Mouse (Mus musculus): ENCODE measurements at regions not wholly inside any gene's neighbourhood (a gene's known extent, or its start where the extent isn't known, plus 50 kb on each side); places are given as distances from the start of the nearest gene placed in this dataset.

DNA sequence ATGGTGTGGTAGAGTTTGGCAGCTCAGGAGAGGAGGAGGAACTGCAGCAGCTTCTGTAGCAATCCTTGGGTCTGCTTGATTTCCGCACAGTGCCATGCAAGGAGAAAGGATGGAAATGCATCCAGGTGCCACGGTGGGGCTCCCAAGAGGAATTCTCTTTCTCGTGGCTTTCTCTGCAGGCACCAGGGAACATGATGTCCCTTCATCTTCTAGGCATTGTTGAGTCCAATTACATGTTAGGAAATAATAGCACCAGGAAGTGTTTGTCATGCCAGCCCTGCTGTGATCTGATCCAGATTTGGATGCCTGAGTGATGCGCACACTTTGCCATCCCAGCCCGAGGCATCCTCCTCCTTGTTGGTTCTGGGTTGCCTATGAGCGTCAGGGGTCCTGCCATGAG is 72.6 kb upstream of the Agap1 start:
- DNase-seq (ENCODE audit: low spot score in 2 of 2), result no peak

DNA sequence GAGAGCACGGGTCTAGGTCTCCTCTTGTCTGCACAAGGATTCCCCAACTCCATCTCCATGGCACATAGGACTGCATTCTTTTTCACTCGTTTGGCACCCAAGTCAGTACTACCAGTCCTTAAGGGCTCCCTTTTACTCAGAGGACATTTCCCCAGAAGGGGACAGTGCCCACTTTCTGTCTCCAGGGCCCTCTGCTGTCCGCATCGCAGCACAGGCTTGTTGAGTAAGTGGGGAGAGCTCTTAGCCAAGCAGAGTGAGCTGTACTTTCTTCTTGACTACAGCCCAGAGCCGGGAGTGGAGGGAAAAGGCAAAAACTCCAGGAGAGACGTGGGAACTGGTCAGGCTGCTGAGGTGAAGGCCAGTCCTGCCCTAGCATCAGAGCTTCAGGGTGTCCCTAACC is 69.5 kb upstream of the Agap1 start:
- DNase-seq (ENCODE audit: low spot score in 2 of 2), result peak in 1 of 2 experiments; percentile 44

DNA sequence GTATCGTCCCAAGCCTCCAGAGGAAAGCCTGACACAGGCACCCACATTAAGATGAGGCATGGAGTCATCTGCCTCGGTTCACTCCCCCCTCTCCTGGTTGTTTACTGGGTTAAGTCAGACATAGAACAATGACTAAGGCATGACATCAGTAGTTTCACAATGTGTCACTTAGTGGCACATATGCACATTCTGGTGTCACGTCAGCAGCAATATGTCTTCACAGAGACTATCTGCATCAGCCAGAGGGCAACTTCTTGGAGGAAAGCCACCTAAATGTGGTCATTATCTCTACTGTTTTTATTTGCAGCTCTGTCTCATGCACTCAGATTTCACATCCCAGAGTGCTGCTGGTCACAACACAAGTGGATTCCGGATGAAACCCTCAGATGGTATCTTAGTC is 61.9 kb upstream of the Agap1 start:
- DNase-seq (ENCODE audit: low spot score in 2 of 2), result no peak

DNA sequence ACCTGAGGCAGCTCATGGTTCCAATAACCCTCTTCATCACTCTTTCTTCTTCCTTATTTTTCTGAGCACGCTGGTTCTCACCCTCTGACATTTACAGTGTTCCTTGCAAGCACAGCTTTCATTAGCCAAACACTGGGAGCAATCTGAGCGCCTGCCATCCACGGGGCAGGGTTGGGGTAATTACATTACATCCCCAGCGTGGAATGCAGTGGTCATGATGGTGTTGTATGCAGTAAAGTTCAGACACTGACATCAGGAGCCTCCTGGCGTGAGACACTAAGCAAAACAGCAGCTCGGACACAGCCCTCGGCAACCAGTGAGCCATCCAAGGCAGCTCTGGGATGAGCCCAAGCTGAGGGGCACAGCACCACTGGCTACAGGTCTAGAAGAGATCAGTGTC is 60.1 kb upstream of the Agap1 start:
- no peak for DNase-seq (ENCODE audit: low spot score in 2 of 2)

DNA sequence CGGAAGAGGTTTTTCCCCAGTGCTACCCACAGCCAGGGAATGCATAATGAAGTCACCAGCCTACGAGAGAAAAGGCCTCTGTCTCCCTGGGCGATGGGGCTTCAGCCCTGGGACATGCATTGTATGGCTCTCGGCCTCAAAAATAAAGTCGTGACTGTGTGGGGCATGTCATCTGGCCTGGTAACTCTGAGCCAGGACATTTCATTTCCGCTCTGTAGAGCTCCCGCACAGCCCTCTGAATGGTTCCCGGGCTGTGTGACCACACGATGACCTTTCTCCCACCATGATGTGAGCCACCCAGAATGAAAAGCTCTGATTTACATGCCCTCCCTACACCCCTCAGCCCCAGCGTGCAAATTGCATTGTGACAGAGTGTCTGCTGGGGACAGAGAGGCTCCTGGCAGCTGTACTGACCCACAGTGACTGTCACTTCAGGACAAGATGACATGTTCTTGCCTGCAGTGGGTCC is 53.8 kb upstream of the Agap1 start:
- DNase-seq (ENCODE audit: low spot score in 2 of 2), result peak; percentile 53 to 73

DNA sequence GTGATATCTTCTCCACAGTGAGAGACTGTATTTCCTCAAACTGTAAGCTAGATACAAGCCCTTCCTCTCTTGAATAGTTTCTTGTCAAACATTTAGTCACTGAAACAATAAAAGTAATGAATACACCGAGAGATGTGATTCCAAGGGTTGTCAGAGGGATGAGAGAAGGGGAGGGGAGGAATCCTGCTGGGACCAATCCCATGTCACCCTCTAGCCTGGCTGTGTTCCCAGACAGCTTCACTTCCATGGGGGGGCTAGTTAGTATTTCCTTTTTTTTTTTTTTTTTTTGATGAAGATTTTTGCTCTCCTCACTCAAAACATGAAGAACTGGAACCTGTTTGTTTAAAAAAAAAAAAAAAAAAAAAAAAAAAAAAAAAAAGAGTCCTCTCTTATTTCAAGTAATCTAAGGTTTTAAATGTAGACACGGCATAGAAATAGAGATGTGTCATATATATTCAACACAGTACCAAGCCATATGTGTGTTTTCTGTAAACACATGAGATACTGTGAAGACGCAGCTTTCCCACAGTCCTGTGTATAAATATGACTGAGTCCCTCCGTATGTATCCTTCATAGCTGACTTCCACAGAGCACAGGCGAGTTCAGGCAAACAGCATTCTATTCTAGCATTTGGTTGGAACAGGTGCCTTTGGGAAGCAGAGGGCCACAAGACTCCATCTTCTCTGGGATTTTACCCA is 51.9 kb upstream of the Agap1 start:
- DNase-seq (ENCODE audit: low spot score in 2 of 2), result no peak

DNA sequence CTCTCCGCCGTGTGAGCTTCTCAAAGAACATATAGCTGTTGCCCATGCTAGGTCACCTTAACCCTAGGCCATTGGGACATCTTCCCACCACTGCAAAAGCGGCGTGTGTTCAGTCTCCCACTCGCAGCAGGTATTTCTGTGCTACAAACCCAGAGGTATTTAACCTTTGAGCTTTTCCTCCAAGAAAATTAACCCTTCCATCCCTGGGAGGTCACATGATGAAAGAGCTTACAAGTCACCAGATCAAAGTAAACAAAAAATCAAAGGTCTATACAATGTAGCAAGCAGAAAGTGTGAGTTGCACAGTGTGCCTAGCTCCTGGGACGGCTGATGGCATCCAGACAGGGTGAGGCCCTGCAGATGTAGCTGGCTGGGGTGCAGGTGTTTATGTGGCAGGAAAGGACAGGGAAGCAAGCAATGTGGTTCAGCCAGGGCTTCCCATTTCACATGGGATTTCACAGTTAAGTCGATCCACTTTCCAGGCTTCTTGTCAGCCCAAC is 51.0 kb upstream of the Agap1 start:
- DNase-seq (ENCODE audit: low spot score in 2 of 2), result no peak

Measured in right cerebral cortex, postnatal 10 days (tissue).